Mouse (Mus musculus): ENCODE data around the gene Tmem220.
A peak's percentile ranks its signal among the peaks of the same experiment; 100 is the strongest.

Gene Tmem220

GRCm38 (mm10) chr11:67062726-67063125, 37.8 kb downstream of the Tmem220 start:
- no peak for DNase-seq

- DNase-seq: no peak
Observed at GRCm38 (mm10) chr11:67067741-67068140, 42.8 kb downstream of the Tmem220 start.

- no peak for DNase-seq
Observed at GRCm38 (mm10) chr11:67072615-67073130, 47.7 kb downstream of the Tmem220 start.

- DNase-seq: no peak
Observed at GRCm38 (mm10) chr11:67075036-67075435, 50.1 kb downstream of the Tmem220 start.

- DNase-seq: no peak
Observed at GRCm38 (mm10) chr11:67076781-67077180, 51.8 kb downstream of the Tmem220 start.

- no peak for DNase-seq
Observed at GRCm38 (mm10) chr11:67077435-67077834, 52.5 kb downstream of the Tmem220 start.

GRCm38 (mm10) chr11:67078000-67078399, 53.0 kb downstream of the Tmem220 start, which contains the start of gene Myh3:
Gene Myh3 (plus strand): TSS chr11:67078300.
- DNase-seq: no peak

GRCm38 (mm10) chr11:67078888-67079287, 53.9 kb downstream of the Tmem220 start:
- DNase-seq: no peak

- DNase-seq: no peak
Observed at GRCm38 (mm10) chr11:67079740-67080139, 54.8 kb downstream of the Tmem220 start.

GRCm38 (mm10) chr11:67080168-67080567, 55.2 kb downstream of the Tmem220 start:
- peak; percentile 51 for DNase-seq

GRCm38 (mm10) chr11:67081125-67081649, 56.2 kb downstream of the Tmem220 start:
- no peak for DNase-seq

- DNase-seq: no peak
Observed at GRCm38 (mm10) chr11:67082188-67082587, 57.2 kb downstream of the Tmem220 start.

GRCm38 (mm10) chr11:67082793-67083192, 57.8 kb downstream of the Tmem220 start:
- no peak for DNase-seq

GRCm38 (mm10) chr11:67083239-67083638, 58.3 kb downstream of the Tmem220 start:
- DNase-seq: no peak

- DNase-seq: no peak
Observed at GRCm38 (mm10) chr11:67083712-67084340, 58.9 kb downstream of the Tmem220 start.

Data from right cerebral cortex, postnatal 4 days (tissue).